Mouse (Mus musculus) thymus, postnatal 25 days (tissue): Measurements from ENCODE around the gene Hmg20a.
A peak's percentile ranks its signal among the peaks of the same experiment; 100 is the strongest.

Source experiments
- DNase-seq: peaks from one replicate; pipeline ENCODE4 v3.0.0; 2022

Gene Hmg20a

DNA sequence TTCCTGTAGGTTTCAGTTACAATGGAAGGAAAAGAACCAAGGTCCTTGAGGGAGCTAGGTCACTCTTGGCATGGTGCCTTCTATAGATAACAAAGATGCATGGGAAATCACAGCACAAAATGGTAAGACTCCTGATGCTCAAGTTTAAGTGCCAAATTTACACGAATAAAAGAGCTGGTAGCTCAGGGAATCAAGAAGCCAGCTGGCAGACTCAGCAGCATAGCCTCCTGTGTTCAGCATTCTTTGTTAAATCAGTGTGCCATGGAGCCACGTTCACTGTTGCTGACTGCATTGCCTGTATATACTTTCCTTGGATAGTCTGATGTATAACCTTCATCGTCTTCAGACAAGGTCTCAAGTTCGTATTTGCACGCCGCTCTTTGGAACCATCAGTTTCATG, 33.2 kb downstream of the Hmg20a start:
- no peak for DNase-seq

DNA sequence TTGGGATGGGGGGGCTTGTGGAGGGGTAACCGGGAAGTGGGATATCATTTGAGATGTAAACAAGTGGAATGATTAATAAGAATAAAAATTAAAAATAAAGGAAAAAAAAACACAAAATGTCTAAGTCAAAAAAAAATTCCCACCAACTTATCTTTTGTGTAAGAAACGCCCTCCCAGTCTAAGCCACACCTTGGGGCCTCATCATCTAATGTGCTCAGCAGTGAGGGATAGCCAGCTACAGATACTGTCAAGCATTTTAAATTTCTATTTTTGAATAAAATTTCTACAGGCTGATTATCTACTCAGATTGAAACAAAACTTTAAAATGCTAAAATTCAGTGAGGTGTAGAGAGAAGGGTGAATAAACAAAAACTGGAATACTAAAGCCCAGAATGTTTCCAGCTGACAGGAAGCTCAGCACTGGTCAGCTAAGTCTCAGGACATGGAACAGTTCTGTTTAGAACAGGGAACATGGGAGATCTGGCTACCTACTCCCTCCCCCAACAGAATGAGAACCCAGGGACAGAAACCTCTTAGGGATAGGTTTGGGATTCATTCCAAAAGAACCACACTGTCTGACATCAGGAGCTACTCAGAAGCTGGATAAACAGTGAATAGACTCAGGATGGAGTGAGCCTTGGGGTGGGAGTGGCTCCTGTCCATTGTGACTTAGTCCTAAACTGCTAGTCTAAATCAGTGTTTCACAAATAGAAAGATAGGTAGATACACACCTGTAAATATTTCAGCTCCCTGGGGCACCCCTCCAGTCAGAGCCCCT, 34.8 kb downstream of the Hmg20a start:
- DNase-seq = no peak

GRCm38 (mm10) chr9:56456426-56456825, 38.0 kb downstream of the Hmg20a start:
- peak; percentile 27 for DNase-seq

- no peak for DNase-seq
Observed at GRCm38 (mm10) chr9:56460987-56461386, 42.6 kb downstream of the Hmg20a start.

DNA sequence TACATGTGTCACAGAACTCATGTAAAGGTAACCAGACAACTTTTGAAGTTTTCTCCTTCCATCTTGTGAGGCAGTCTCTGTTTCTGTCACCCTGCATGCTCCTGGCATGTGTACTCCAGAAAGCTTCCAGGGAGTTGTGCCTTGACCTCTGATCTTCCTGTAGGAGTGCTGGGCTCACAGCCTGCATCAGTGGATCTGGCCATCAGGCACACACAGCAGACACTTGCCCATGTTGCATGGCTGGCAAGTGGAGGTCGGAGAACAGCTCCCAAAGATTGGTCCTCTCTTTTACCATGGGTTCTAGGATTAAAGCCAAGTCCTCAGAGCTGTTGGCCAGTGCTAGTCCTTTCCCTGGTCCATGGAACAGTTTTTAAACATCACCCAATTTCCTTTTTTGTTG, 44.2 kb downstream of the Hmg20a start:
- DNase-seq = no peak

DNA sequence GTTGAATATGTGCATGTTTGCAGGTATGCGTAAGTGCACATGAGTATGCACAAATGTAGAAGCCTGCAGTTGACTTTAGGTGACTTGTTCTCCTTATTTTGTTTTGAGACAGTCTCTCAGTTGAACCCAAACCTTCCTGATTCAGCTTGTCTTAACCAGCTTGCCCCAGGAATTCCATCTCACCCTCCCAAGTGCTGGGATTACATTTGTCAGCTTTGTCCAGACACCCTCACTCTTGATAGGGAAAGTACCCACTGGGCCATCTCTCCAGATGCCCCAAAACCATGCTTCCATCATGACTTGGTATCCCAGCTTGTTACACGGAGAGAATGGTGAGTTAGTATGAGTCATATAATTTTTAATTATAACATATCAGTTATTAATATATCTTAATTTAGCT, 44.6 kb downstream of the Hmg20a start:
- DNase-seq = no peak

GRCm38 (mm10) chr9:56463686-56464515, 45.5 kb downstream of the Hmg20a start:
- no peak for DNase-seq

DNA sequence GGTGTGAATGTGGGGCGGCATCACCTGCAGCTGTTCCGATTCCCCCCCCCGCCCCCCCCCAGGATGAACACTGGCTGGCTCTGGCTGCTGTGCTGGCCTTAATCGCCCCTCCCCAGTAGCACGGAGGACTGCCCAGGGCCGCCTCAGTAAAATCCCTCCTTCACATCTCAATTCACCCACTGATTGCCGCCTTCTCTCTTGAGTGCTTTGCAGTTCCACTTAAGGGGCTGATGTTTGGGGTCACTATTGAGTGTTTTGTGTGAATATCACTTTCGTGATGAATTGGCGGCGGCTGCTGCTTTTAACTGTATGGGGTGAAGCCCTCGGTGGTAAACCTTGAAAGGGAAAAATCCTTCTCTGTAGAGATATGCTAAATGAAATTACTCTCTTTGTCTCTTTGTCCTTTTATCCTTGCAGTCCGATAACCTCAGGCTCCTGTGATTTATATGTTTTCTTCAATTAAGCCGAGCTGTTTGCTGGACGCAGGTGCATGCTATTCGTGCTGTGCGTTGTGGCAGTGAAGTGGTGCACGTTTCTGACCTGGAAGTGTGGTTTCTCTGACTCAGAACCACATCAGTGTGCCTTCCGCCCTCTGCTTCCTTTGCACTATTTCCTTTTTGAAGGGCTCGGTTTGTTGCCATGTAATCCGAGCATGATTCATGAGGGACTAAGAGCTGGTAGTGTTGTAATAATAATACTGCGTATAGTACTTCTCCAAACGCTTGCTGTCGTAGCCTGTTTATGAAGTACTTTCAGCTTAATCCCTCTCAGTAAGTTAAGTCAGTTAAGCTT, 46.6 kb downstream of the Hmg20a start:
- DNase-seq = peak; percentile 74

DNA sequence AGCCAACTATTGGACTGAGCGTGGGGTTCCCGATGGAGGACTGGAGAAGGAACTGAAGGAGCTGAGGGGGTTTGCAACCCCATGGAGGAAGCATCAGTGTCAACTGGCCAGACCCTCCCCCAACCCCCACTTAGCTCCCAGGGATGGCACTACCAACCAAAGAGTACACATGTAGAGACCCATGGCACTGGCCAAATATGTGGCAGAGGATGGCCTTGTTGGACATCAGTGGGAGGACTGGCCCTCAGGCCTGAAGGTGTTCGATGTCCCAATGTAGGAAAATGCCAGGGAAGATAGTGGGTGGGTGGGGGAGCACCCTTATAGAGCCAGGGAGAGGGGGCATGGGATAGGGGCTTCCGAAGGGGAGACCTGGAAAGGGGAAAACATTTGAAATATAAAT, 47.8 kb downstream of the Hmg20a start:
- DNase-seq = no peak

DNA sequence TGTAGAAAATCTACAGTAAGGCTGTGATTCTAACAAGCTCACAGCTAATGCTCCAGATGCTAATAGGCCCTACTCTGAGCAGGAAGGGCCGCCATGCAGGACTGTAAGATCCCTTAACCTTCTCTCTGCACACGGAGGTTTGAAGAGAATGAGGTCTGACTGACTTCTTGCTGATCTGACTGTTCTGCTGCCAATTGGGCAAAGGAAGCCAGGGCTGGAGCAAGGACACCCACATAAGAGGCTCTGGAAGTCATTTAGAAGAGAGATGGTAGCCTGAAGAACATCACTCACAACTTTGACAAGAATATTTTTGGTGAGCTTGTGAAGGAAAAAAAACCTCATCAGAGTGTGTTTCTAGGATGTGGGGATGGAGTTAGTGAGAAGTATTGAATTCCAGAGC, 51.2 kb downstream of the Hmg20a start:
- no peak for DNase-seq

DNA sequence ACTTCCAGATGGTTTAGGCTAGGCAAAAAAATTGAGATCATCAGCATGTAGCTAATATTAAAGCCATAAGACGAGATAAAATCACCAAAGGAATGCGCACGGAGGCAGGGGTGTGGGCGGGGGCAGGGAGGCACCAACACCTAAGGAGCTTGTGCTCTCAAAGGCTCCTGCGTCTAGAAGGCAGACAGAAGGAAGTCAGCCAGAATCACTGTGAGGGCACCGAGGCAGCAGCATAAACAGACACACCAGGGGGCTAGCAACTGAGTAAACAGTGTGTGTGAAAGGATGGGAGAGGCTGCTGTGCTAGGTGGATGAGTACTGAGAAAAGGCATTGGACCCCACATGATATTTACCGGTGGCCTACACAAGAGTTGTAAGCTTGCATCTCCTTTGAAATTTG, 51.9 kb downstream of the Hmg20a start:
- no peak for DNase-seq

GRCm38 (mm10) chr9:56478975-56479647, 60.7 kb downstream of the Hmg20a start:
- no peak for DNase-seq

DNA sequence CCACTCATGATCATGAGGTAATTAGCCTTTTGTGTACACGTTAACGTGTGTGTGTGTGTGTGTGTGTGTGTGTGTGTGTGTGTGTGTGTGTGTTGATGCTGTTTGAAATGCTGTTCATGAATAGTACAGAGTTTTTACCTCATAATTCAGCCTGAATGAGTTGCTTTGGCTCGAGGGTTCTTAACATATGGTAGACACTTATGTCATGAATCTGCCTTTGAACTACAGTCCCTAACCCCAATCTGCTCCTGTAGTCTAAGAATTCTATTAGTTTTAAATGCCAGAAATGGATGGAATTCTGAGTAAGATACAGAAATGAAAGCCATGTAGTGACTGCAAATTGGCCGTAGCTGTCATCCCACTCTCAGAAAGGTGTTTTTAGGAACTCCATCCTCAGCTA, 64.2 kb downstream of the Hmg20a start:
- DNase-seq = no peak

GRCm38 (mm10) chr9:56485423-56485822, 67.0 kb downstream of the Hmg20a start:
- no peak for DNase-seq

GRCm38 (mm10) chr9:56486158-56486557, 67.7 kb downstream of the Hmg20a start:
- DNase-seq = no peak

DNA sequence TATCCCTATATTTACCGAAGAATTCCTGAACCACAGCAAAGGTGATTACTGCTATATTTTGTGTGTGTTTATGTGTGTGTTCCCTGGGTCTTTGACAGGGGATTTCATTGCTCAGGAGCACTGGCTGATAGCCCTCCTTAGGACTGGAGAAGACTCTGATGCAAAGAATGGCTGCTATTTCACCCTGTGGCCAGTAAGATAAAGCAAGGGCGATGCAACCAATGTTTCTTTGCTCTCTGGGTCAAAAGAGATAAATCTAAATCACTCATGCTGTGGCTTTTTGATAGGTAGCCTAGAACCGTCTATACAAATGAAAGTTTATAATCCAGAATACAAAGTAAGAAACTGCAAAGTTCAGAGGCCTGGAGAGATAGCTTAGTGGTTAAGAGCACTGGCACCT, 69.2 kb downstream of the Hmg20a start:
- DNase-seq = no peak

DNA sequence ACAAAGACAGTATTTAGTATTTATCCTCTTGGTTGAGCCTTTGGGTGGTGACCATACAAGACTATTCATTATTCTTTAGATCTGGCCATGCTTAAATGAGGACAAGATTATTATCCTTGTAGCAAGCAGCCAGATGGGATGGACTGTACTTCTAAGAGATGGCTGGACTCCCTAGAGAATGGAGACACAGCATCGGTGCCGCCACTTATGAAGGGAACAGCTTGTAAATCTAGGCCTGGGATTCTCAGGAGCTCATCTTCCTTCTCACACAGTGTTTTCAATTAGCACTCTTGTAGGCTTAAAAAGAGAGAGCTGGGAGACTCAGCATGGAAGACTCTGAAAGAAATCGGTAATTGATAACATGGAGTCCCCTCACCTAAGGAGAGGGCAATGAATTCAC, 74.0 kb downstream of the Hmg20a start:
- DNase-seq = no peak

- DNase-seq = no peak
Observed at GRCm38 (mm10) chr9:56492916-56493315, 74.5 kb downstream of the Hmg20a start.

- DNase-seq = no peak
Observed at GRCm38 (mm10) chr9:56495088-56495487, 76.7 kb downstream of the Hmg20a start.

GRCm38 (mm10) chr9:56495795-56496232, 77.4 kb downstream of the Hmg20a start:
- no peak for DNase-seq

DNA sequence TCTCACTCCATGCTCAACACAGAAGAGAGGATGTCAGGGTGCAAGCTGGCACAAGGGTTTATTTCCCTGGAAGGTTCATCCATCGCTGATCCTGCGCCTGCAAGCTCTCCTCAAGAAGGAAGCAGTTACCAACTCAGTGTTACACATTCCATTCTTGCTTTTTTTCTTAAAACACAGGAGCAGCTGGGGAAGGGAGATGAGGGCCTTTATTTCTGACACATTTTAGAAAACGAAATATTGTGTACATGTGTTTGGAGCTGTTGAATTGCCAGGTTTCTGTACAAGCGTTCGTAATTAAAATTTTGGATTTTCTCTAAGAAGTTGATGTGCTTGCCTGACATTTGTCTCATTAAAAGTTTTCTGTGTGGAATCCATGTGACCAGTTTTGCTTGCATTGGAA, 78.2 kb downstream of the Hmg20a start:
- no peak for DNase-seq

- no peak for DNase-seq
Observed at GRCm38 (mm10) chr9:56497181-56497864, 78.9 kb downstream of the Hmg20a start.
